Mouse (Mus musculus) adrenal gland, postnatal 4 days (tissue): ENCODE measurements at regions not wholly inside any gene's neighbourhood (a gene's known extent, or its start where the extent isn't known, plus 50 kb on each side); places are given as distances from the start of the nearest gene placed in this dataset.
A peak's percentile ranks its signal among the peaks of the same experiment; 100 is the strongest.

Source experiments
- DNase-seq, 2 experiments: peaks; one replicate each; pipeline ENCODE4 v3.0.0; 2021 to 2022; ENCODE audit warnings: low spot score in 2 of 2, mixed read lengths in 2 of 2

DNA sequence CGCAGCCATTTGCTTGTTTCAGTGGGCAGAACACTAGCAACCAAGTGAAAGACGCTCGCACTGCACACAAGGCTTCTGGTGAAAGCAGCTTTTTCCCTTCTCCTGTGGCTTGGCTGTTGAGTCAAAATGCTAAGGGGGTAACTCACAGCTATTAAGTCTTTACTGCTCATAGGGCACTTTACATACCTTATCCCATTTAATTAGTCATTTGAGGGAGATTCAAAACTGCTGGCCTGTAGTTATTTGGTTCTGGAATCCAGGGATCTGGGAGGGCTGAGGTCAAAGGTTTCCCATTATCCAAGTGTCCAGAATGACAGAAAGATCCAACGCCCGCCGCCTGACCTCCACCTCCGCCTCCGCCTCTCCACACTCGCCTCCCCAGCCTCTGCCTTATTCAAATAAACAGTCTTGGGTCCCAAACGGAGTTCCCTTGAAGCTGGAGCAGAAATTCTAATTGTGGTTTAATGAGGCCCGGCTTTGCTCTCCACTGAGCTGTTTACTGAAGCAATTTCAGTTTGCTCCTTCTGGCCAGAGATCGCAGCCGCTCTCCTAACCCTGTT, 106.5 kb upstream of the Mycn start:
- DNase-seq = no peak

DNA sequence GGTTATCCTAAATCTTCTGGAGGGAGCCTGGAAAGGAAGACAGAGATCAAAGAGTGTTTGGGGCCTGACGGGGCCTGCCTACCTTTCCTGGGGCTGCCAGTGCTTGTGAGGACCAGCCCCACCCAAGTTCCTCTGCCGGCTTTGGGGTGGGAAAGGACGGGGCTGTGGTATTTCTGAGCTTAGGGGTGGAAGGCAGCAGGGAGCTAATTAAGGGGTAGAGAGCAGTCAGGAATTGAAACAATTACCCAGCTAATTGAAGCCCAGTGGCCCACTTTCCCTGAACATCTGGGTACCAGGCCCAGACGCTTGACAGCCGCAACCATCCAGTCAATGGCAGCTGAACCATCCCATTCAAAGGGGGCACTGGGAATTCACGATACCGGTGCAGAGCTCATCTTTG, 101.2 kb upstream of the Mycn start:
- no peak for DNase-seq

DNA sequence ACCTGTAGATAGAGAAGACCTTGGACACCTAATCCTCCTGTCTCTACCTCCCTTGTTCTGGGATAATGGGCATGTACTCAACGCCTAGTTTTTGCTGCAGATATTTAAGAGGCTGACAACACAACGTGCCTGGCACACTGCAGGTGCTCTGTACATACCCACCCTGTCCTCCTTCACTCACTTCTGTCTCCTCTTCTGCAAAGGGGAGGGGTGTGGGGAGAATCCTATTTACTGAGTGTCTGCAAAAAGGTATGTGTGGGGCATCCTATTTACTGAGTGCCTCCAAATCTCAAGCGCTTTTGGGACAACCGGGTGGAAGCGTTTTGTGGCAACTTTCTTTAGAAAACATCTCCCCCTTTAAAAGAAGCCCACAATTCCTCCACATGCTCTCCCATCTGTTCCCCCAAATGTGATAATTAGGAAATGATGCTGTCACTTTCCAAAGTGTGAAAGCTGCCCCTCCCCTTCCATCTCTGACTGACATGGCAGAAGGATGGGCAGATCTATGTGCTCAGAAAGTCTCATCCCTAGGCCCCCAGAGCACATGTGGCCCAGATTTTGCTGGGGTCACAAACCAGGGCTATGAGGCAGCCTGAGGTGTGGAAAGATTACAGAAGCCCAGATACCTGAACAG, 93.5 kb upstream of the Mycn start:
- no peak for DNase-seq

DNA sequence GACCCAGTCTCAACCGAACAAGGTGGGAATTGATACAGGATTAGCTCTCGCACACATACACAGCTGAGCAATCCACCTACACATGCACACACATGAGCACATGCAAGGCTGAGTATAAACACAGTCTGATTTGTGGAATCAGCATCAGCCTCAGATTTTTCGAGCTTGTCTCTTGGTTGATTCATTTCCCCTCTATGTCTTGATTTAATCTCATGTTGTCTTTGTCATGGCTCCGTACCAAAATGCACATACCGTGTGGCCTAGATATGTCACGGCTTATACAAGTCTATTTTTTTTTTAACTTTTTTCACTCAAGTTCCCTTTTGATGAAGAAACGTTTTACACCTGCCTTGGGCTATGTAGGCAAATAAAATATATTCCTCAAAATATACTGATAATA, 88.6 kb upstream of the Mycn start:
- no peak for DNase-seq

DNA sequence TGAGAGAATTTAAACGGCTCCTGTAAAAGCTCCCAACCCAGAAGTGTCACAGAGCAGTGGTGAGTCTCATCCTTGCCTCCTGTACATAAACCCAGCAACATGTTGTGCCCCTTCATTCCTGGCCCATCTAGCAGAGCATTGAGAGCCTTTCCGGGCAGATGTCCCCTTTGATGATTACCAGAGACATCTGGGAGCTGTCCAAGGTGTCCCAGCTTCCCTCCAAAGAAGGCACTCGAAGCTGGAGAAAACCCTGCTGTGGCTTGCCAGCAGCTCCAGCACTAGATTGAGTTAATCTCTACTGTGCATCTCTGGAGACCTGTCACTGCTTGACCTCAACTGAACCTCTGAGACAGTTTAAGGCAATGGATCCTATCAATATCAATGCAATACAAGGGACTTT, 86.4 kb upstream of the Mycn start:
- no peak for DNase-seq

DNA sequence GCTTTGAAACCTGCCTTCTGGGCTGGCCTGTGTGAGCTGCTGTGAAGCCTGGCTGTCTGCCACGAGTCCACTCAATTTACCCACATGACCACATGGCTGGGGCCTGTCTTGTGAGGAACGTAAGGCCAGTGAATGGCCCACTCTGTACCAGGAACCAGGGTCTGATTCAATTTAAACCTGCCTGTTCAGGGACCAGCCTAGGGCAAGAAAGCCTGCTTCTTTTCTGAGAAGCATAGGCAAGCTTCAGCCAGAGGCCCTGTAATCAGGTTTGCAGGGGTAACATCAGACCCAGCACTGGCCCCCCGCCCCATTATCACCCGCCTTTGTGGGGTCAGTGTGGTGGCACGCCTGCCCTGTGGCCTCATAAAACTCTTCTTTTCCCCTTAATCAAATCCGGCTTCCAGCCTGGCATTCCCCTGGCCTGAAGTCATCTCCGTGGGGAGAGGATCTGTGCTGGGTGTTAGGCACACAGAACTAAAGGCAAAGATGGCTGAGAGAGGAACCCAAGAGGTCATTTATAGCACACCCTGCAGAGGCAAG, 84.4 kb upstream of the Mycn start:
- DNase-seq = peak in 1 of 2 experiments; percentile 15

DNA sequence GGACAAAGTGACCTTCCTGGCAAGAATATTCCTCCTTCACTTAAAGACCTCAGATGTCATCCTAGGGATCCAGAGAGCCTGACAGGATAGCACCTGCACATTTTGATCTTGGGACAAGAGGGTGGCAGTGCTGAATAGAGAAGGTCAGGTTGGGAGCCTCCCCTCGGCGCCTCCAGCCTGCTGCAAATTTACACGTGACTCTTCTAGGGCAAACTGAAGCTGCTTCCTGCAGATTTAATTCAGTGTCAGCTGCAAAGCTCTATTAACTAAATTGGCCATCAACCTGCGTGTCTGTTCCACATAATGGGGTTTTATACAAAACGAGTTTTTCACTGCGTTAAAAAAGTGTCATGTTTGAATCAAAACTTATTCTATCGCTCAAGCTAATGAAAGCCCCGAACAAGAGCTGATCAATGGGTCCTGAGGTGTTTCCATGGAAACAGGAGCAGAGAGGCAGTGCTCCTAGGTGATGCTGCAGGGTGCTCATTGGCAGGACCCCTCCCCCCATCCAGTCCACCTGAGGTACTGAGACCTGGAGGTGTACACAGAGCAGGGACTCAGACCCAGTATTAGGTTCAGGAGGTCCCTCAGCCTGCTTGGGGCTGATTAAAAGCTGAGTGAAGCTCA, 82.6 kb upstream of the Mycn start:
- DNase-seq = no peak

DNA sequence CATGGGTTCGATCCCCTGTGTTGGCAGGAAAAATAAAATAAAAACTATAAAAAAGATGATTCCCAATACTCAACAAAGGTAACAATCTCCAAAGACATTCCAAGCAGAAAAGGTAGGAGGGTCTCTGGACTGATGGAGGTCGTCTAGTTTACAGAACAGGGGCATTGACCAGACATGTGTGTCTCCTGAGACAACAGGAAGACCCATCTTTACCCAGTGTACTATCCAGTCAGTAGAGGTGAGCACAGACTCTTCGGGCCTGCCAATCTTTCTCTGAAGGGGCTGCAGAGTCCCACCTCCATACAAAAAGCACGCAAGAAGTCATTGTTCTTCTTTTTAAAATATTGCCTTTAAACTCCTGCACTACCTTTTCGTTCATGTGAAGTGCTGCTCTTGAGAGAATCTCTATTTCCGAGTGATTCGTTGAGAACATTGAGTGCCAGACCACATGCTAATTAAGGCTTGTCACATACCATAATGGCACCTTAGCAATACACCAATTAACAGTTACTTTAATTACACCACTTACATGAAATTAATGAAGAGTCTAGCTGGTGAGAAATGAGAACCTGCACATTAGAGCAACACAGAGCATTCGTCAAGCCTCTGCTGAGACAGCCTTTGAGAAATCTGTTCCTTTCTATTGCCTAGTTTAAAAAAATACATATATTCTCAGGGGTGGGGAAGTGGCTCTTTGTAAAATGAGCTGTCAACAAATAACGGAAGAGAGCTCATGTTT, 69.5 kb upstream of the Mycn start:
- DNase-seq = no peak

DNA sequence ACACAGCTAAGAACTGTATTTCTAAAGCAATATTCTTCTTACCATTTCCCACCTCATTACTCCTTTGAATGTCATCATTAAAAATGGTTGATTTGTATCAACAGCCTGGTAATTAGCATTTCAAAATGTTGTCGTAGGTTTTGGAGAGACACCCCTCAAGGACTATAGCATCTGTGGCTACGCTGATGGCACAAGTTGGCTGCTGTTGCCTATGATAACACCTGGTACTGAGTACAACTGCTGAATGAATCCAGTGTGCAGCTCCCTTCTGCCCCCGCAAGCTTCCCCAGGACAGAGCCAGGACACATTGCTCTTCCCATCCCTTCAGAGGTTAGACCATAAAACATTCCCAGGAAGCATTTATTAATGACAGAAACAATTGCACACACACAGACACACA, 68.7 kb upstream of the Mycn start:
- DNase-seq = no peak

DNA sequence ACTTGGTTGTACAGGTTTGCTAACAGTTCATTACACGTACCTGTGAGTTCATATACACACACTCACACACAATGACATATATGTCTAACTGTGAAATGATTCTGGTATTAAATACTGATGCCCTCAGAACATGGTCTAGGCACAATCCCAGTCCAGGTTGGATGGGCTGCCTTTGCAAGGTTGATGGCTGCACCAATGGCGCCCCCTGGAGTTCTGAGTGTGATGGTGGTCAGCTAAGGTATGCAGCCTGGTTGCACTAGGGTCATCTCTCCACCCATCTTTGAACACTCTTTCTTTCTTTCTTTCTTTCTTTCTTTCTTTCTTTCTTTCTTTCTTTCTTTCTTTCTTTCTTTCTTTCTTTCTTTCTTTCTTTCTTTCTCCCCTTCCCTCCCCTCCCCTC, 67.8 kb upstream of the Mycn start:
- no peak for DNase-seq

DNA sequence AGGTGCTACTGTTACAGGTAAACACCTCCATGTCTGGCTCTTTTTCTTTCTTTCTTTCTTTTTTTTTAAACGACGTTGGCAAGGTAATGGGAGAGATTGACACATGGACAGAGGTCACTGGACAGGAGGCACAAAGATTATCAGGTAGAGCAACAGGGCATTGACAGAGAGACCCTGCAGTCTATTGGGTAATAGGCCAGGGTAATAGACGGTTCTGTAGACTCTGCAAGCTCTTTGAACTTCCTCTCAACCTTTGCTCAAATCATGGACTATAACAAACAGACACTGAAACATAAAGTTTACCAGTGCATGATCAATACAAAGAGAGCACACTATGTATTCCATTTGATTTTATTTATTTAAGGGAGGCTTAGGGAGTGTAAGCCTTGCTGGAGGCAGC, 61.0 kb upstream of the Mycn start:
- no peak for DNase-seq

DNA sequence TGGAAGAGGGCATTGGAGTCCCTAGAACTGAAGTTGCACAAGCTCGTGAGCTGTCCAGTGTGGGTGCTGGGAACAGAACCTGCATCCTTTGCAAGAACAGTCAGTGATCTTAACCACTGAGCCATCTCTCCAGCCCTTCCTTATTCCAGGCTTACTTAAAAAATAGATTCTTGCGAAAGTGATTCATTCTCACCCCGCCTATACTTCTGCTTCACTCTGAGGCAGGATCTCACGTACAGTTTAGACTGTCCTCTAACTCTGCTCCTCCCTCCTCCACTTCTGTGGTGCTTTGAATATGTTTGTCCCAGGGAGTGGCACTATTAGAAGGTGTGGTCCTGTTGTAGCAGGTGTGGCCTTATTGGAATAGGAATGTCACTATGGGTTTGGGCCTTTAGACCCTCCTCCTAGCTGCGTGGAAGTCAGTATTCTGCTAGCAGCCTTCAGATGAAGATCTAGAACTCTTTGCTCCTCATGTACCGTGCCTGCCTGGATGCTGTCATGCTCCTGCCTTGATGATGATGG, 60.4 kb upstream of the Mycn start:
- no peak for DNase-seq

DNA sequence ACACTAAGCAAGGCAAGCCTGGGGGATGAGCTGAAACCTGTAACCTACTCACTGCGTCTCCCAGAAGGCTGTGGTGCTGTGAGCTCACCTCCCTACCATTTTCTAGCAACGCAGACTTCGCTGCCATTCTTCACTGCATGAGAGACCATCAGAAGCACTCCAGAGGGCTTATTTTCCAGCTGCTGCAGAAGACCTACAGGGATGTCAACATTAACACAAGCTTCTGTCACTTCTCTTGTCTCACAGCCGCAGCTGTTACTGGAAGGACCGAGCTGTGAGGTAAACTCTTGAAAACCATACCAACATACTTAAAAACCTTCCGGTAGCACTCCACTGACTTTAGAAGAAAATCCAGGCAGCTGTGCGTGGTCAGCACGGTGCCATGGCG, 54.3 kb upstream of the Mycn start:
- DNase-seq = no peak

DNA sequence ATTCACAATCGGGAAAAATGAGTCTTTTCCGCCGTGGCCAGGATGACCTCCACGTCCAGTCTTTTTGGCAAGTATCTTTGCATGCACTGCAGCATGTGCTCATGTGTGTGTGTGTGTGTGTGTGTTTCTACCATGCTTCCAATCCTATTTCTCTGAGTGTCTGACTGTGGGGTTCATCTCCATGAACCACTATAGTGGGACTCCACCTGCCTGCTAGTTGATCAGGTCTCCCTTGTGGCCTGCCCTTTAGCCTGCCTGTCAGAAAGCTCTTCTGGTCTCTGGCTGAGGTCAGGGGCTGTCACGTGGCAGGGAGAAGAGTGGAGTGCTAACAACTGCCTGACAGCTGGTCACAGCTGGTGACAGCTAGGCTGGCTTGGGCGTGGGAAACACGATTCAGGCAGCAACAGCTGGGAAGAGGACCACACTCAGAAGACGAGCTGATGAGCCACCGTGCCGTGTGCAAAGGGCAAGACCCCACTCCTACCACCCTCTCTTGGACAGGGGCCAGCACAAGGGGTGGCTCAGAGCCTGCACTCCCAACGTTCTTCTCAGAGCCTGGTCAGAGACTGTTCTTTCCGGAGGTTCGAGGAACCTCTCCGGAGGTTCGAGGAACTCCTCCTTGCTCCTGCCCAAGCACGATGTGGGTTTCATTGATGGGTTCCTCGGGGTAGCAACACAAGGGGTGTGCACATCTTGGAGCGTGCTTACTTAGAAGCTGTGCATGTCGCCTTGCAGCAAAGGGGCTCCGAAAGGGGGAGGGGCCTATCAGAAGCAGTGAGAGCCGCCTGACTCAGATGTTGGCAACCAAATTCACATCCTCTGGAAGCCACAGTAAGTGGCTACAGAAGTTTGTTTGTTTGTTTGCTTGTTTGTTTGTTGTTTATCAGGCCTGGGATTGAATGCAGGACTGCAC, 53.6 kb upstream of the Mycn start:
- DNase-seq = no peak

DNA sequence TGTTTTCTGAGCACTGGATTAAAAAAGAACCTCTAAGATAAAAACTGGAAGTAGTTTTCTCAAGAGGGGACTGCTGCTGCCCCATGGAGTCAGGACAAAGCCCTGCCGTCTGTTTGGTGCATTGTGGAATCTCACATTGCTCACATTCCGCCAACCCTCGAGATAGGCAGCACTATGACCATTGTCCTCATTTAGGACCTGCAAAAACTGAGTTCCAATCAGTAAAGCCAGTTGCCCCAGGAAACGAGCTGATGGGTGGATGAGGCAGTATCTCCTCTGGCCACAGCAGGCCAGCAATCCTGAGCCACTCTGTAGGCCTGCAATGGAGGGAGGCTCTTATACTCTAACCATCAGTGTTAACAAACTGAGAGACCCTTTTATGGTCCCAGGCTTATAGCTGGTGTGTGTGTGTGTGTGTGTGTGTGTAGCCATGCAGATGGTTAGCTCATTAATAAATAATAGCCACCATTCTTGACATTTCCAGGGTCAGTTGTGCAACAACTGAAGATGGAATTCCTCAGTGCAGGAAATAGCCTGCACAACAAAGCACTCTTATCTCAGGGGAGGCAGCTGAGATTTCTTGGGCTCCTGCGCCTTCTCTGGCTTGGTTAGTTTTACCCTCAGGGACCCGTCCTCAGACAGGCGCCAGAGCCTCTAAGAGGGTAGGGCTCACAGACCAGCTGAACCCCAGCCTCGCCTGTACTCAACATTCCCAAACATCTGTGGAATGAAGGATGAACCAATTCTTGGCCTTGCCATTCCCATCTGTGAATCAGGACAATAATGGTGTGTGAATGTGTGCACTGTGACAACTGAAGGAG, 52.4 kb upstream of the Mycn start:
- DNase-seq = no peak
